Mouse (Mus musculus): ENCODE data around the gene Cstf3. TPM values are rescaled to one million over a fixed set of nuclear protein-coding genes. Genes with fewer than 3 reads are reported as not detected.

The Cstf3 gene
- total and polyA plus RNA-seq, 3 experiments, result 6.2 to 11.6 (median 11.6) TPM

GRCm38 (mm10) chr2:104590829-104591117 is 450 bp downstream of the Cstf3 start:
- Histone ChIP-seq H3K27me3 (ENCODE audit: control insufficient read depth, insufficient read depth, low read length) (no peaks in the 10 kb centered on the region), H3K36me3 (ENCODE audit: control insufficient read depth, insufficient read depth, low read length) (peaks cover 12% of the 10 kb centered on the region), H3K4me1 (ENCODE audit: control insufficient read depth, insufficient read depth, low read length) (peaks cover 3% of the 10 kb centered on the region), H3K9ac (ENCODE audit: low read depth, low read length) (peak overlapping the region; percentile 72), H3K4me3 (peak overlapping the region; percentile 74), H3K27ac (peak overlapping the region; percentile 89), H3K79me2 (replicated peaks; ENCODE audit: control insufficient read depth, insufficient read depth, low read length) (peaks cover 5% of the 10 kb centered on the region; the same call in 1 of the 2 replicates)
- intact Hi-C loops (cut with DNase I), result loop anchor here (2.0 kb wide), 1 partner anchor 96 kb away; the partner anchor contains the start of gene Hipk3
- under 1% methylated on average over 19 of the region's 19 CpGs for WGBS
- TF ChIP-seq CTCF (IDR thresholded peaks at IDR 0.05) (no peak), EP300 (IDR thresholded peaks at IDR 0.05; ENCODE audit: insufficient read depth, low read depth, low read length) (no peak), POLR2A (IDR thresholded peaks at IDR 0.05; ENCODE audit: insufficient read depth, low read depth, low read length) (no peak)
- no peak for DNase-seq

GRCm38 (mm10) chr2:104591141-104591540 is 818 bp downstream of the Cstf3 start:
- Histone ChIP-seq H3K36me3 (ENCODE audit: control insufficient read depth, insufficient read depth, low read length) (peaks cover 12% of the 10 kb centered on the region), H3K9ac (ENCODE audit: low read depth, low read length) (peak overlapping the region; percentile 72), H3K79me2 (replicated peaks; ENCODE audit: control insufficient read depth, insufficient read depth, low read length) (peaks cover 5% of the 10 kb centered on the region; the same call in 1 of the 2 replicates), H3K4me1 (ENCODE audit: control insufficient read depth, insufficient read depth, low read length) (peaks cover 3% of the 10 kb centered on the region), H3K4me3 (peak overlapping the region; percentile 74), H3K27ac (peak overlapping the region; percentile 89), H3K27me3 (ENCODE audit: control insufficient read depth, insufficient read depth, low read length) (no peaks in the 10 kb centered on the region)
- no peak for DNase-seq
- intact Hi-C loops (cut with DNase I), result loop anchor here (2.0 kb wide), 1 partner anchor 96 kb away; the partner anchor contains the start of gene Hipk3
- WGBS, result under 1% methylated on average over 6 of the region's 6 CpGs
- TF ChIP-seq POLR2A (IDR thresholded peaks at IDR 0.05; ENCODE audit: insufficient read depth, low read depth, low read length) (no peak), EP300 (IDR thresholded peaks at IDR 0.05; ENCODE audit: insufficient read depth, low read depth, low read length) (no peak), CTCF (IDR thresholded peaks at IDR 0.05) (no peak)

- Histone ChIP-seq H3K27ac (no peak overlapping the region), H3K9ac (ENCODE audit: low read depth, low read length) (no peak overlapping the region), H3K36me3 (ENCODE audit: control insufficient read depth, insufficient read depth, low read length) (peaks cover 12% of the 10 kb centered on the region), H3K79me2 (replicated peaks; ENCODE audit: control insufficient read depth, insufficient read depth, low read length) (peaks cover 7% of the 10 kb centered on the region; the same call in 1 of the 2 replicates), H3K4me3 (no peak overlapping the region), H3K27me3 (ENCODE audit: control insufficient read depth, insufficient read depth, low read length) (no peaks in the 10 kb centered on the region), H3K4me1 (ENCODE audit: control insufficient read depth, insufficient read depth, low read length) (no peaks in the 10 kb centered on the region; the same call in 1 of the 2 replicates)
- TF ChIP-seq EP300 (IDR thresholded peaks at IDR 0.05; ENCODE audit: insufficient read depth, low read depth, low read length), result no peak
- TF ChIP-seq POLR2A (IDR thresholded peaks at IDR 0.05; ENCODE audit: insufficient read depth, low read depth, low read length), result no peak
- no peak for TF ChIP-seq CTCF (IDR thresholded peaks at IDR 0.05)
- intact Hi-C loops (cut with DNase I), result no loop called here
- no peak for DNase-seq
- 19% methylated on average over 1 of the region's 1 CpGs for WGBS
Measured at GRCm38 (mm10) chr2:104595063-104595462, 4.7 kb downstream of the Cstf3 start.

DNA sequence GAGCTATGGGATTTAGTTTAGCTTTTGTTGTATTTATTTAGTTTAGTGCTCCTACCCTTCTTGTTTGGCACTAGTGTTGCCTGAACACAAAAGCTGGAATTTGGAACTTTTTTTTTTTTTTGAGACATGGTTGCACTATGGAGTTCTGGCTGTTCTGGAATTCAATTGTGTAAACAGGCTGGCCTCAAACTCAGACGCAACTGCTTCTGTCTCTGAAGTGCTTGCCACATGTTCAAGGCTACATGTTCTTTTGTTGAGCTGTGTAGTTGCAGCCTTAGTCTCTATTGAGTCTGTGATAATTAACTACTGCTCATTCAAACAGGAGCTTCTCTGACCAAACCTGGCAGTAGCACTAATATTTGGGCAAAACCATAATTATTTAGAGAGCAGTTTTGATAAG is 13.1 kb downstream of the Cstf3 start:
- Histone ChIP-seq H3K4me1 (ENCODE audit: control insufficient read depth, insufficient read depth, low read length) (no peaks in the 10 kb centered on the region), H3K79me2 (replicated peaks; ENCODE audit: control insufficient read depth, insufficient read depth, low read length) (peaks cover 1% of the 10 kb centered on the region; the same call in 1 of the 2 replicates), H3K27ac (no peak overlapping the region), H3K4me3 (no peak overlapping the region), H3K27me3 (ENCODE audit: control insufficient read depth, insufficient read depth, low read length) (no peaks in the 10 kb centered on the region), H3K9ac (ENCODE audit: low read depth, low read length) (no peak overlapping the region), H3K36me3 (ENCODE audit: control insufficient read depth, insufficient read depth, low read length) (no peaks in the 10 kb centered on the region)
- WGBS, result 42% methylated on average over 1 of the region's 1 CpGs
- intact Hi-C loops (cut with DNase I), result no loop called here
- DNase-seq, result no peak
- no peak for TF ChIP-seq POLR2A (IDR thresholded peaks at IDR 0.05; ENCODE audit: insufficient read depth, low read depth, low read length)
- no peak for TF ChIP-seq EP300 (IDR thresholded peaks at IDR 0.05; ENCODE audit: insufficient read depth, low read depth, low read length)
- TF ChIP-seq CTCF (IDR thresholded peaks at IDR 0.05), result no peak

GRCm38 (mm10) chr2:104604718-104605117 is 14.4 kb downstream of the Cstf3 start:
- H3K4me1 ChIP-seq (ENCODE audit: control insufficient read depth, insufficient read depth, low read length), result no peaks in the 10 kb centered on the region
- no peak overlapping the region for H3K27ac ChIP-seq
- TF ChIP-seq POLR2A (IDR thresholded peaks at IDR 0.05; ENCODE audit: insufficient read depth, low read depth, low read length) (no peak), CTCF (IDR thresholded peaks at IDR 0.05) (no peak), EP300 (IDR thresholded peaks at IDR 0.05; ENCODE audit: insufficient read depth, low read depth, low read length) (no peak)
- no peaks in the 10 kb centered on the region for H3K27me3 ChIP-seq (ENCODE audit: control insufficient read depth, insufficient read depth, low read length)
- no peak for DNase-seq
- H3K36me3 ChIP-seq (ENCODE audit: control insufficient read depth, insufficient read depth, low read length), result no peaks in the 10 kb centered on the region; the same call in 1 of the 2 replicates
- no peak overlapping the region for H3K9ac ChIP-seq (ENCODE audit: low read depth, low read length)
- peaks cover 1% of the 10 kb centered on the region; the same call in 1 of the 2 replicates for H3K79me2 ChIP-seq (replicated peaks; ENCODE audit: control insufficient read depth, insufficient read depth, low read length)
- H3K4me3 ChIP-seq, result no peak overlapping the region
- 80% methylated on average over 5 of the region's 5 CpGs for WGBS
- intact Hi-C loops (cut with DNase I), result no loop called here

DNA sequence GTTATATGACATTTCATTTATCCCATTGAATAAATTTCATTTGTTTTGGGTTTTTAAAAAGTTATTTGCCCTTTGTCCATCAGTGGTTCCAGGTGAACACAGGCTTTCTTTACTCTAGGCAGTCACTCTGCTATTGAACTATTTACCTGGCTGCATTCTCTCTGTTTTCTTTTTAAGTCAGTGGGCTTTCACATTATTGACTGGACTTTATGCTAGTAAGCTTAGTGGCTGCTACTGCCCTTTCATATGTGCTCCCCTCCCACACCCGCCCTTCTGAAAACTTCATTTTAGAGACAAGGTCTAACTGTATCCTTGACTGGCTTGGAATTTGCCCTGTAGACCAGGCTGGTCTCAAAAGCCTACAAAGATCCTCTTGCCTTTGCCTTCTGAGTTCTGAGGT is 15.2 kb downstream of the Cstf3 start:
- TF ChIP-seq CTCF (IDR thresholded peaks at IDR 0.05) (no peak), POLR2A (IDR thresholded peaks at IDR 0.05; ENCODE audit: insufficient read depth, low read depth, low read length) (no peak), EP300 (IDR thresholded peaks at IDR 0.05; ENCODE audit: insufficient read depth, low read depth, low read length) (no peak)
- no peak overlapping the region for H3K4me3 ChIP-seq
- H3K4me1 ChIP-seq (ENCODE audit: control insufficient read depth, insufficient read depth, low read length), result no peaks in the 10 kb centered on the region
- H3K79me2 ChIP-seq (replicated peaks; ENCODE audit: control insufficient read depth, insufficient read depth, low read length), result peaks cover 1% of the 10 kb centered on the region; the same call in 1 of the 2 replicates
- H3K9ac ChIP-seq (ENCODE audit: low read depth, low read length), result no peak overlapping the region
- H3K36me3 ChIP-seq (ENCODE audit: control insufficient read depth, insufficient read depth, low read length), result no peaks in the 10 kb centered on the region; the same call in 1 of the 2 replicates
- no peak for DNase-seq
- no peaks in the 10 kb centered on the region for H3K27me3 ChIP-seq (ENCODE audit: control insufficient read depth, insufficient read depth, low read length)
- no peak overlapping the region for H3K27ac ChIP-seq
- WGBS, result 83% methylated on average over 1 of the region's 1 CpGs
- intact Hi-C loops (cut with DNase I), result no loop called here
